Mouse (Mus musculus): ENCODE measurements around the gene 2900011O08Rik. TPM values are rescaled to one million over a fixed set of nuclear protein-coding genes. Genes with fewer than 3 reads are reported as not detected.

2900011O08Rik gene
- total RNA-seq, 2 experiments from 2014 or later = 254 to 276 TPM

GRCm38 (mm10) chr16:14070471-14071169 is 84.2 kb downstream of the 2900011O08Rik start:
- DNase-seq = peak in 1 of 2 experiments; percentile 11

GRCm38 (mm10) chr16:14082925-14083324 is 96.5 kb downstream of the 2900011O08Rik start:
- no peak for DNase-seq

- DNase-seq = no peak
Observed at GRCm38 (mm10) chr16:14088249-14088648, 101.8 kb downstream of the 2900011O08Rik start.

- no peak for DNase-seq
Observed at GRCm38 (mm10) chr16:14089296-14089695, 102.9 kb downstream of the 2900011O08Rik start.

GRCm38 (mm10) chr16:14091771-14092170 is 105.4 kb downstream of the 2900011O08Rik start:
- no peak for DNase-seq

GRCm38 (mm10) chr16:14105891-14106290 is 119.5 kb downstream of the 2900011O08Rik start:
- DNase-seq = no peak

- DNase-seq = no peak
Observed at GRCm38 (mm10) chr16:14109651-14110230, 123.3 kb downstream of the 2900011O08Rik start.

- DNase-seq = no peak
Observed at GRCm38 (mm10) chr16:14110922-14111321, 124.5 kb downstream of the 2900011O08Rik start.

- no peak for DNase-seq
Observed at GRCm38 (mm10) chr16:14112133-14112532, 125.7 kb downstream of the 2900011O08Rik start.

GRCm38 (mm10) chr16:14112742-14113141 is 126.3 kb downstream of the 2900011O08Rik start:
- no peak for DNase-seq

GRCm38 (mm10) chr16:14117299-14117698 is 130.9 kb downstream of the 2900011O08Rik start:
- DNase-seq = no peak

GRCm38 (mm10) chr16:14120941-14121340 is 134.5 kb downstream of the 2900011O08Rik start:
- DNase-seq = no peak

GRCm38 (mm10) chr16:14121563-14121962 is 135.2 kb downstream of the 2900011O08Rik start:
- DNase-seq = no peak

- no peak for DNase-seq
Observed at GRCm38 (mm10) chr16:14122586-14122985, 136.2 kb downstream of the 2900011O08Rik start.

- DNase-seq = no peak
Observed at GRCm38 (mm10) chr16:14123901-14124300, 137.5 kb downstream of the 2900011O08Rik start.

- no peak for DNase-seq
Observed at GRCm38 (mm10) chr16:14124709-14125108, 138.3 kb downstream of the 2900011O08Rik start.

GRCm38 (mm10) chr16:14125253-14125652 is 138.8 kb downstream of the 2900011O08Rik start:
- DNase-seq = no peak

- DNase-seq = no peak
Observed at GRCm38 (mm10) chr16:14128977-14129376, 142.6 kb downstream of the 2900011O08Rik start.

- no peak for DNase-seq
Observed at GRCm38 (mm10) chr16:14130796-14131195, 144.4 kb downstream of the 2900011O08Rik start.

- no peak for DNase-seq
Observed at GRCm38 (mm10) chr16:14131376-14131775, 145.0 kb downstream of the 2900011O08Rik start.

GRCm38 (mm10) chr16:14131838-14132237 is 145.4 kb downstream of the 2900011O08Rik start:
- DNase-seq = no peak

GRCm38 (mm10) chr16:14135014-14135413 is 148.6 kb downstream of the 2900011O08Rik start:
- DNase-seq = no peak

- DNase-seq = no peak
Observed at GRCm38 (mm10) chr16:14137976-14138561, 151.7 kb downstream of the 2900011O08Rik start.

GRCm38 (mm10) chr16:14139106-14139505 is 152.7 kb downstream of the 2900011O08Rik start:
- DNase-seq = no peak

All from layer of hippocampus, postnatal 36 days (tissue).